Mouse (Mus musculus): ENCODE data around the gene Hadhb. TPM values are rescaled to one million over a fixed set of nuclear protein-coding genes. Genes with fewer than 3 reads are reported as not detected.

The Hadhb gene
- polyA plus RNA-seq, 1 experiment from 2014 or later = 61.1 TPM

- no peak for ATAC-seq
- Histone ChIP-seq H3K36me3 (peaks cover 5% of the 10 kb centered on the region), H3K4me3 (replicated peaks) (no peak overlapping the region), H3K27me3 (no peaks in the 10 kb centered on the region), H3K4me1 (replicated peaks) (peaks cover 31% of the 10 kb centered on the region), H3K27ac (no peak overlapping the region), H3K9ac (replicated peaks) (no peak overlapping the region), H3K9me3 (0 out of 2 replicates have a peak, but pooled peaks cover 2% of the 10 kb centered on the region), H3K4me2 (replicated peaks) (no peak overlapping the region)
- WGBS = 83% methylated on average over 4 of the region's 4 CpGs
Measured at GRCm38 (mm10) chr5:30230901-30231300, 75.9 kb downstream of the Hadhb start.

- Histone ChIP-seq H3K4me1 (replicated peaks) (peaks cover 31% of the 10 kb centered on the region), H3K4me3 (replicated peaks) (peak overlapping the region; percentile 78), H3K9ac (replicated peaks) (peak overlapping the region; percentile 79), H3K9me3 (0 out of 2 replicates have a peak, but pooled peaks cover 2% of the 10 kb centered on the region), H3K36me3 (peaks cover 5% of the 10 kb centered on the region), H3K27me3 (no peaks in the 10 kb centered on the region), H3K4me2 (replicated peaks) (peak overlapping the region; percentile 74), H3K27ac (peak overlapping the region; percentile 84)
- ATAC-seq = no peak
- 45% methylated on average over 16 of the region's 16 CpGs for WGBS
Measured at GRCm38 (mm10) chr5:30231891-30232270, 76.8 kb downstream of the Hadhb start.

- ATAC-seq = peak; percentile 99
- Histone ChIP-seq H3K4me2 (replicated peaks) (peak within 1 kb of the TSS; percentile 74), H3K9me3 (0 out of 2 replicates have a peak, but pooled peaks cover 2% of the 10 kb centered on the region), H3K9ac (replicated peaks) (peak within 1 kb of the TSS; percentile 91), H3K27me3 (no peaks in the 10 kb centered on the region), H3K36me3 (peaks cover 5% of the 10 kb centered on the region), H3K4me3 (replicated peaks) (peak within 1 kb of the TSS; percentile 78), H3K4me1 (replicated peaks) (peaks cover 31% of the 10 kb centered on the region), H3K27ac (peak within 1 kb of the TSS; percentile 92)
- WGBS = 4% methylated on average over 71 of the region's 71 CpGs
Measured at GRCm38 (mm10) chr5:30232271-30232971, 77.4 kb downstream of the Hadhb start, which contains the start of gene Selenoi. Gene Selenoi (plus strand): TSS chr5:30232581.

GRCm38 (mm10) chr5:30233042-30233441 lies 78.0 kb downstream of the Hadhb start:
- 2% methylated on average over 15 of the region's 15 CpGs for WGBS

GRCm38 (mm10) chr5:30233979-30234378 lies 78.9 kb downstream of the Hadhb start:
- Histone ChIP-seq H3K4me1 (replicated peaks) (peaks cover 31% of the 10 kb centered on the region), H3K27me3 (no peaks in the 10 kb centered on the region), H3K9me3 (0 out of 2 replicates have a peak, but pooled peaks cover 2% of the 10 kb centered on the region), H3K4me2 (replicated peaks) (peak overlapping the region; percentile 74), H3K9ac (replicated peaks) (peak overlapping the region; percentile 91), H3K36me3 (peaks cover 5% of the 10 kb centered on the region), H3K4me3 (replicated peaks) (peak overlapping the region; percentile 78), H3K27ac (no peak overlapping the region)
- 79% methylated on average over 8 of the region's 8 CpGs for WGBS
- ATAC-seq = no peak

More at GRCm38 (mm10) chr5:30233042-30233441, 78.0 kb downstream of the Hadhb start:
- peaks cover 31% of the 10 kb centered on the region for H3K4me1 ChIP-seq (replicated peaks)
- ATAC-seq = no peak
- 0 out of 2 replicates have a peak, but pooled peaks cover 2% of the 10 kb centered on the region for H3K9me3 ChIP-seq
- H3K4me3 ChIP-seq (replicated peaks) = peak overlapping the region; percentile 78
- H3K4me2 ChIP-seq (replicated peaks) = peak overlapping the region; percentile 74
- no peaks in the 10 kb centered on the region for H3K27me3 ChIP-seq
- peak overlapping the region; percentile 92 for H3K27ac ChIP-seq
- peak overlapping the region; percentile 91 for H3K9ac ChIP-seq (replicated peaks)
- H3K36me3 ChIP-seq = peaks cover 5% of the 10 kb centered on the region

MicroRNAs within 50 kb of the gene (microRNA counts, 519-probe panel; counts per million panel counts)
- microRNA mmu-miR-1960 = 110 counts per million, percentile 56 among the panel's probes with 10 or more counts

Small RNA genes within 50 kb of the gene (microRNA-seq; reads per million reads assigned to microRNA genes)
- 1.2 reads per million for gene Mir1960

Other genes starting within 250 kb of the Hadhb start
- gene Il6, start 142.1 kb upstream of the Hadhb start, polyA plus RNA-seq (2015; fragmentation: Nextera tagmentation; extraction: Ambion mirVana) = not detected in 2 replicates
- gene Tyms, start 81.6 kb upstream of the Hadhb start, polyA plus RNA-seq (2015; fragmentation: Nextera tagmentation; extraction: Ambion mirVana) = 98.4 and 99.3 TPM in 2 replicates
- 13.5 and 20.6 TPM in 2 replicates for gene Garem2, start 50.1 kb upstream of the Hadhb start, polyA plus RNA-seq (2015; fragmentation: Nextera tagmentation; extraction: Ambion mirVana)
- 7.6 and 9.9 TPM in 2 replicates for gene 3110082J24Rik, start 49.2 kb upstream of the Hadhb start, polyA plus RNA-seq (2015; fragmentation: Nextera tagmentation; extraction: Ambion mirVana)
- gene Hadha, start 86 bp upstream of the Hadhb start, polyA plus RNA-seq (2015; fragmentation: Nextera tagmentation; extraction: Ambion mirVana) = 72.2 and 73.2 TPM in 2 replicates
- gene Adgrf3, start 50.5 kb downstream of the Hadhb start, polyA plus RNA-seq (2015; fragmentation: Nextera tagmentation; extraction: Ambion mirVana) = not detected in 2 replicates
- gene Selenoi, start 77.3 kb downstream of the Hadhb start, polyA plus RNA-seq (2015; fragmentation: Nextera tagmentation; extraction: Ambion mirVana) = 22.3 and 26.8 TPM in 2 replicates
- 2.7 and 3.0 TPM in 2 replicates for gene Drc1, start 126.1 kb downstream of the Hadhb start, polyA plus RNA-seq (2015; fragmentation: Nextera tagmentation; extraction: Ambion mirVana)

All from midbrain, embryonic 13.5 days (tissue).